Mouse (Mus musculus): ENCODE results near the gene Olfr798.

DNA sequence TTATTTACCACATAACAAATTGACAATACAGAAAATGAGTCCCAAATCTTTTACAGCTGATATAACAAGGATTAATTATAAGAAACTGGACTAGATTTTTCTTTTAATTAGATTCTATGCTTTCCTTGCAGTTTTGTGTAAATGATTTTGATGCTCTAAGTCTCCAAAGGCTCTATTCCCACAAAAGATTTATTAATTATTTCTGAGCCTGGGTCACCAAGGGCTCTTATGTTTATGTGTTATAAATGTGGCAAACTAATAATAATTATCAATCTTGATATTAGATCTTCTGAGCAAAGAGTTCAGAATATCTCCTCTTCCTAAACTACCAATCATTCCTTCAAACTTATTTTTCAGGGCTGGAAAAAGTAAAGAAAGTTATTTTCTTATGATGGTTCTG is 29.7 kb upstream of the Olfr798 start, which contains the start of gene Olfr800:
- TF ChIP-seq POLR2A (IDR thresholded peaks at IDR 0.05; ENCODE audit: borderline replicate concordance, control insufficient read depth, low read depth, low read length) (no peak), CTCF (IDR thresholded peaks at IDR 0.05; ENCODE audit: control insufficient read depth, insufficient read depth, low read length) (no peak)
